ENCODE assay signal across 14 mouse cellular contexts in the genomic region with DNA sequence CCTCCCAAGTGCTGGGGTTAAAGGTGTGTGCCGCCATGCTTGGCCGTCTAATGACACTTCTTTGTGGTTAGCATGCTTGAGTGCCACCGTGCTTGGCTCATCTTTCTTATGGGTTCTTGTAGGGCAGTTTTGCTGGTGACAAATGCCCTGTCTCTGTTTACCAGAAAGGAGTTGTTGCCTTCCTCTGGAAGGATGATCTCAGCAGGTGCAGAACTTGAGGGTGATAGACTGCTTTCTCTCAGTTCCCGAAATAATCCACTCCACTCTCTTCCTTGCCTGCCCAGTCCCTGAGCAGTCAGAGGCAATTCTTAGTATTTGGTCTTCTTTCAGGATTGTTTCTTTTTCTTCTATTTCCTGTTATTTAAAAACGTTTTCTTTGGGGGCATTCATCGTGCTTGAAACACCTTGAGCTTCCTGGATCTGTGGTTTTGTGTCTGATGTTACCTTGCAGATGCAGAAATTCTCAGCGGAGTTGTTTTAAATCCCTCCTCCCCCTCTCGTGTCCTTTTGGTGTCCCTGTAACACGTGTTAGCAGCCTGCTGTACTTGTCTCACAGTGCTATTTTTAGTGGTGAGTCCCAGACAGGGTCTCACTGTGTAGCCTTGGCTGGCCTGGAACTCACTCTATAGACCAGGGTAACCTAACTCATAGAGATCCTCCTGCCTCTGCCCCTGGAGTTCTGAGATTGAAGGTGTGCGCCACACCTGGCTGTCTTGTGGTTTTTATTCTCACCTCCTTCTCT. TPM values are rescaled to one million over a fixed set of nuclear protein-coding genes. Genes with fewer than 3 reads are reported as not detected.
A peak's percentile ranks its signal among the peaks of the same experiment; 100 is the strongest.
DNase-seq lines count a peak whose midpoint lies in the region; ATAC-seq and TF ChIP-seq lines count a peak whose summit lies in the region.
"Had no signal": no experiment of that assay in that cellular context is flagged by ENCODE, and none has a peak within 500 bp of the region (broad histone marks: within the 10 kb centered on the region; RNA-seq: fewer than 3 reads in every experiment).

No protein-coding gene starts in this region.

- H3K4me3 ChIP-seq in kidney, adult 2 months (ENCODE audit: insufficient read depth, low read depth, low read length), result no peak overlapping the region
- no peak overlapping the region for H3K4me3 ChIP-seq in heart, embryonic 16.5 days (ENCODE audit: low read length)
- no peak overlapping the region for H3K4me3 ChIP-seq in forebrain, postnatal 0 days (ENCODE audit: low read depth, low read length)
- H3K4me3 ChIP-seq: limb, embryonic 12.5 days had no signal

- no peak overlapping the region for H3K27ac ChIP-seq in kidney, adult 2 months (ENCODE audit: insufficient read depth, low read depth, low read length)
- H3K27ac ChIP-seq in heart, embryonic 16.5 days (ENCODE audit: low read length), result peak overlapping the region; percentile 85
- no peak overlapping the region for H3K27ac ChIP-seq in forebrain, postnatal 0 days (ENCODE audit: low read depth, low read length)
- H3K27ac ChIP-seq: hindbrain, embryonic 14.5 days; limb, embryonic 12.5 days; macrophage had no signal

- WGBS in kidney, adult 2 months, result 53% methylated on average over 10 of the region's 10 CpGs
- WGBS in heart, embryonic 16.5 days, result 52% methylated on average over 10 of the region's 10 CpGs
- 80% methylated on average over 10 of the region's 10 CpGs for WGBS in forebrain, postnatal 0 days

- H3K9ac ChIP-seq in heart, embryonic 16.5 days (ENCODE audit: low read length), result no peak overlapping the region
- H3K9ac ChIP-seq in forebrain, postnatal 0 days, result no peak overlapping the region
- H3K9ac ChIP-seq: hindbrain, embryonic 14.5 days; limb, embryonic 12.5 days had no signal

- TF ChIP-seq CTCF in kidney, adult 2 months (conservative IDR thresholded peaks at IDR 0.05; ENCODE audit: insufficient read depth, insufficient read length, low read depth, low read length), result no peak
- TF ChIP-seq CTCF in forebrain, postnatal 0 days (IDR thresholded peaks at IDR 0.05; ENCODE audit: low read depth), result no peak

- H3K36me3 ChIP-seq in kidney, adult 2 months (ENCODE audit: control insufficient read depth, insufficient read depth, low read length), result no peaks in the 10 kb centered on the region
- no peaks in the 10 kb centered on the region for H3K36me3 ChIP-seq in heart, embryonic 16.5 days (ENCODE audit: control insufficient read depth, insufficient read depth)
- H3K36me3 ChIP-seq in forebrain, postnatal 0 days (ENCODE audit: insufficient read depth), result no peaks in the 10 kb centered on the region

- no peaks in the 10 kb centered on the region for H3K9me3 ChIP-seq in heart, embryonic 16.5 days (replicated peaks; ENCODE audit: control insufficient read depth, low read length)
- no peaks in the 10 kb centered on the region for H3K9me3 ChIP-seq in forebrain, postnatal 0 days (ENCODE audit: low read length)
- H3K9me3 ChIP-seq: limb, embryonic 12.5 days had no signal

- H3K4me2 ChIP-seq in heart, embryonic 16.5 days (ENCODE audit: low read depth, low read length), result no peak overlapping the region
- H3K4me2 ChIP-seq in forebrain, postnatal 0 days (ENCODE audit: low read depth), result no peak overlapping the region
- H3K4me2 ChIP-seq: hindbrain, embryonic 14.5 days; limb, embryonic 12.5 days had no signal

- DNase-seq in kidney, adult 2 months, result peak; percentile 47
- no peak for DNase-seq in kidney, postnatal 10 days
- DNase-seq in thymus, postnatal 14 days, result peak; percentile 71
- DNase-seq in retina, postnatal 1 day, result no peak
- no peak for DNase-seq in forebrain, postnatal 0 days
- DNase-seq: adrenal gland, postnatal 10 days; cerebellum, postnatal 14 days; gastrocnemius, postnatal 10 days; right cerebral cortex, postnatal 25 days had no signal

- ATAC-seq in CD4-positive, CD25-positive, alpha-beta regulatory T cell, adult 4 months, result peak; percentile 91
- peak; percentile 87 for ATAC-seq in heart, embryonic 16.5 days (replicated peaks; ENCODE audit: extremely low read depth, insufficient read depth, low FRiP score)
- no peak for ATAC-seq in forebrain, postnatal 0 days

- no peaks in the 10 kb centered on the region for H3K27me3 ChIP-seq in kidney, adult 2 months (replicated peaks; ENCODE audit: control insufficient read depth, insufficient read depth, low read length)
- H3K27me3 ChIP-seq in heart, embryonic 16.5 days (ENCODE audit: control insufficient read depth, insufficient read depth, low read length), result no peaks in the 10 kb centered on the region
- H3K27me3 ChIP-seq in forebrain, postnatal 0 days (ENCODE audit: insufficient read depth, low read length), result no peaks in the 10 kb centered on the region
- H3K27me3 ChIP-seq: limb, embryonic 12.5 days had no signal

- no peaks in the 10 kb centered on the region; the same call in 1 of the 2 replicates for H3K4me1 ChIP-seq in kidney, adult 2 months (ENCODE audit: control insufficient read depth, insufficient read depth, low read length)
- H3K4me1 ChIP-seq in heart, embryonic 16.5 days (ENCODE audit: control insufficient read depth, insufficient read depth, low read length), result peaks cover 12% of the 10 kb centered on the region
- H3K4me1 ChIP-seq in forebrain, postnatal 0 days (ENCODE audit: insufficient read depth), result no peaks in the 10 kb centered on the region

- TF ChIP-seq POLR2A in kidney, adult 2 months (IDR thresholded peaks at IDR 0.05; ENCODE audit: low read depth, low read length), result no peak

RNA-seq across cellular contexts. Expression of gene Fbxl14, which starts 29.3 kb away (rescaled TPM):
- polyA plus RNA-seq in kidney, adult 2 months (2012; rRNA removed), result 38.6 and 47.8 TPM in 2 replicates
- polyA plus RNA-seq in CD4-positive, CD25-positive, alpha-beta regulatory T cell, adult 4 months (2017; shearing (Covaris generic)), result 10 to 100 TPM; 10.7 to 11.3 TPM
- polyA plus RNA-seq in heart, embryonic 16.5 days (2015; fragmentation: Nextera tagmentation; extraction: Ambion mirVana), result 3.3 and 4.3 TPM in 2 replicates
- total RNA-seq in forebrain, postnatal 0 days (2014; rRNA removed), result 40.3 and 54.5 TPM in 2 replicates
- 1.9 and 2.2 TPM in 2 replicates for polyA plus RNA-seq in forebrain, postnatal 0 days (2015; fragmentation: Nextera tagmentation; extraction: Ambion mirVana)

RNA-seq across cellular contexts. Expression of gene Wnt5b, which starts 35.3 kb away (rescaled TPM):
- 6.2 and 6.6 TPM in 2 replicates for polyA plus RNA-seq in kidney, adult 2 months (2012; rRNA removed)
- polyA plus RNA-seq in CD4-positive, CD25-positive, alpha-beta regulatory T cell, adult 4 months (2017; shearing (Covaris generic)), result under 1 TPM in 1 of 2 experiments, not detected in 1; 0.20 TPM
- 5.1 and 5.6 TPM in 2 replicates for polyA plus RNA-seq in heart, embryonic 16.5 days (2015; fragmentation: Nextera tagmentation; extraction: Ambion mirVana)
- 3.1 and 4.4 TPM in 2 replicates for total RNA-seq in forebrain, postnatal 0 days (2014; rRNA removed)
- 2.2 and 2.5 TPM in 2 replicates for polyA plus RNA-seq in forebrain, postnatal 0 days (2015; fragmentation: Nextera tagmentation; extraction: Ambion mirVana)
- polyA plus RNA-seq: macrophage had no signal

Comparison
In these comparisons a context has a peak if more than half of its experiments do, and no peak if none do; other contexts are left out.
1. DNase-seq: peak in kidney, adult 2 months (single experiment) and thymus, postnatal 14 days (single experiment); none in kidney, postnatal 10 days (single experiment), retina, postnatal 1 day (single experiment) and forebrain, postnatal 0 days (single experiment).